Mouse (Mus musculus): ENCODE measurements at regions not wholly inside any gene's neighbourhood (a gene's known extent, or its start where the extent isn't known, plus 50 kb on each side); places are given as distances from the start of the nearest gene placed in this dataset.

- TF ChIP-seq CTCF (IDR thresholded peaks at IDR 0.05; ENCODE audit: low read depth) = no peak
- no peak for TF ChIP-seq EP300 (optimal IDR thresholded peaks at IDR 0.05)
These were observed 598.9 kb upstream of the AI429214 start for GRCm38 (mm10) chr8:36394487-36394886.

Measured in stomach, postnatal 0 days (tissue).